ENCODE assay signal across 27 mouse cellular contexts in genomic region chr16:94246976-94247375, GRCm38 (mm10).
DNase-seq lines count a peak whose midpoint lies in the region; ATAC-seq and TF ChIP-seq lines count a peak whose summit lies in the region.
"Had no signal": no experiment of that assay in that cellular context is flagged by ENCODE, and none has a peak within 500 bp of the region (broad histone marks: within the 10 kb centered on the region; RNA-seq: fewer than 3 reads in every experiment).

No protein-coding gene starts in this region.

- WGBS in spleen, adult 2 months = 67% methylated on average over 8 of the region's 8 CpGs

- TF ChIP-seq CTCF in spleen, adult 2 months (IDR thresholded peaks at IDR 0.05; ENCODE audit: extremely low read depth, insufficient read depth, insufficient read length, insufficient replicate concordance) = no peak

- H3K27ac ChIP-seq in spleen, adult 2 months (ENCODE audit: insufficient read depth, low read length) = peak overlapping the region; percentile 92
- H3K27ac ChIP-seq: forebrain, embryonic 15.5 days; hindbrain, embryonic 14.5 days; midbrain, embryonic 13.5 days; neural tube, embryonic 15.5 days had no signal

- no peaks in the 10 kb centered on the region for H3K27me3 ChIP-seq in spleen, adult 2 months (ENCODE audit: control insufficient read depth, insufficient read depth, low read length)
- H3K27me3 ChIP-seq: forebrain, embryonic 15.5 days had no signal

- peak; percentile 84 for DNase-seq in heart, adult 11 months
- no peak for DNase-seq in heart, postnatal 4 days
- no peak for DNase-seq in spleen, adult 2 months (ENCODE audit: low read depth in 1 of 2, low spot score in 2 of 2)
- no peak for DNase-seq in spleen, postnatal 4 days (ENCODE audit: low spot score in 2 of 2)
- DNase-seq in neural tube, embryonic 10.5 days (ENCODE audit: extremely low spot score, low spot score) = no peak
- DNase-seq in cerebellum, postnatal 36 days = no peak
- DNase-seq: adrenal gland, postnatal 25 days; cerebellum, adult 2 months; cerebellum, postnatal 14 days; gastrocnemius, postnatal 14 days; heart, adult 18-20 months; heart, postnatal 36 days; kidney, adult 11 months; kidney, postnatal 25 days; liver, postnatal 0 days; lung, postnatal 36 days; retina, postnatal 1 day; thymus, postnatal 25 days had no signal

- ATAC-seq in granulocyte monocyte progenitor cell, adult 5-6 weeks (replicated peaks; ENCODE audit: poor library complexity, severe bottlenecking) = peak; percentile 59
- ATAC-seq in megakaryocyte progenitor cell, adult 5-6 weeks (replicated peaks; ENCODE audit: poor library complexity) = 0 out of 2 replicates have a peak, but pooled peaks have one; percentile 18
- ATAC-seq: CD4-positive, CD25-positive, alpha-beta regulatory T cell, adult 4 months; forebrain, embryonic 15.5 days; inflammation-experienced regulatory T-cells, adult 6 months; liver, postnatal 0 days; midbrain, embryonic 13.5 days had no signal

- H3K36me3 ChIP-seq in spleen, adult 2 months (ENCODE audit: control insufficient read depth, insufficient read depth, low read length) = no peaks in the 10 kb centered on the region
- H3K36me3 ChIP-seq: forebrain, embryonic 15.5 days; midbrain, embryonic 13.5 days; neural tube, embryonic 15.5 days had no signal

- peaks cover 26% of the 10 kb centered on the region for H3K4me1 ChIP-seq in spleen, adult 2 months (ENCODE audit: control insufficient read depth, insufficient read depth, insufficient read length)
- H3K4me1 ChIP-seq: forebrain, embryonic 15.5 days; megakaryocyte, embryonic 14.5 days; midbrain, embryonic 13.5 days had no signal

- H3K4me3 ChIP-seq in spleen, adult 2 months (ENCODE audit: extremely low read depth, insufficient read depth, insufficient read length) = no peak overlapping the region
- H3K4me3 ChIP-seq: forebrain, embryonic 15.5 days; megakaryocyte, embryonic 14.5 days; midbrain, embryonic 13.5 days; neural tube, embryonic 15.5 days had no signal

- no peak for TF ChIP-seq POLR2A in spleen, adult 2 months (IDR thresholded peaks at IDR 0.05; ENCODE audit: low read depth, low read length)
